Mouse (Mus musculus): ENCODE data around the gene Park7. TPM values are rescaled to one million over a fixed set of nuclear protein-coding genes. Genes with fewer than 3 reads are reported as not detected.
A peak's percentile ranks its signal among the peaks of the same experiment; 100 is the strongest.

Park7 gene
- polyA plus RNA-seq, 1 experiment from 2014 or later = 367 TPM

DNA sequence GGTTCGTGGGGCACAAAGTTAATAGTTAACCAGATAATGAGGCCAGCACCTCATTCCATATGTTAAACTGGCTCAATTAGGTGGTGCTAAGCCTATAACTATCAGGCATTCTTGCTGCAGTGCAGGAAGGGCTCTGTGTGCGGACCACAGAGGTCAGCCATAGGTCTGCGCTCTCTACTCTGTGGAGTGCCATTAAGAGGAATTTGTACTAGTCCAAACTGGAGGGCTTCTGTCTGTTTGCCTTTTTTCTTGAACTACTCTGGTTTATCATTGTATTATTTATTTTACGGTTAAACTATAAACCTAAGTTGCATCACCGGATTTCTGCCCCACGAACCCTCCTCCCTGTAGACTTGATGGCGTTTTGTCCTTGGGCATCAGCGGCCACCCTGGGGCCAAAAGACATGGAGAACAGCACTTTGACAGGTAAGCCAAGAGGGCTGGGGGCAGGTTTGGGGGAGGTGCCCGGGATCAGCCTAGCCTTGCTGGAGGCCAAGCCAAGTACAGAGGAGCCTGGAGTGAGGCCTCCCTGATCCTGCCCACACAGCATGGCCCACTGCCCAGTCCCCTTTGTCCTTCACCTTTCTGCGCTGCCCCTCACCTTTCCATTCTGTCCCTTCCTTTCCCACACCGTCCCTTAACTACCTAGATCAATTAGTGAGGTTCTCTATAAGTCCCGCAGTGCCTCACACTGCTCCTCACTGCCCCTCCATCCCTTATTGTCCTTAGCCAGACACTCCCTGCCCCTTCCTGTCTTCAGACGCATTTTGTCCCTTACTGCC lies 60.4 kb downstream of the Park7 start, which contains the start of gene Errfi1:
Errfi1 (plus strand) TSS at position 240 of the 782 bp plus-strand sequence.
- H3K27me3 ChIP-seq (ENCODE audit: control insufficient read depth, insufficient read depth, low read length) = no peaks in the 10 kb centered on the region
- peak within 1 kb of the TSS; percentile 95; the same call in 1 of the 2 replicates for H3K9ac ChIP-seq (replicated peaks; ENCODE audit: low read length)
- H3K27ac ChIP-seq (replicated peaks; ENCODE audit: low read depth, low read length) = peak within 1 kb of the TSS; percentile 97; the same call in 1 of the 2 replicates
- peaks cover 9% of the 10 kb centered on the region for H3K4me1 ChIP-seq (ENCODE audit: control insufficient read depth, insufficient read depth, low read length)
- WGBS = 52% methylated on average over 13 of the region's 13 CpGs
- peak within 1 kb of the TSS; percentile 81 for H3K4me3 ChIP-seq (replicated peaks; ENCODE audit: low read depth, low read length)
- H3K4me2 ChIP-seq (ENCODE audit: low read length) = peak within 1 kb of the TSS; percentile 70
- H3K9me3 ChIP-seq (ENCODE audit: control insufficient read depth, low read length) = no peaks in the 10 kb centered on the region
- peak; percentile 10; the same call in 1 of the 2 replicates for ATAC-seq (ENCODE audit: low FRiP score, low TSS enrichment)
- DNase-seq = no peak
- H3K36me3 ChIP-seq (ENCODE audit: control insufficient read depth, insufficient read depth, low read length) = no peaks in the 10 kb centered on the region

DNA sequence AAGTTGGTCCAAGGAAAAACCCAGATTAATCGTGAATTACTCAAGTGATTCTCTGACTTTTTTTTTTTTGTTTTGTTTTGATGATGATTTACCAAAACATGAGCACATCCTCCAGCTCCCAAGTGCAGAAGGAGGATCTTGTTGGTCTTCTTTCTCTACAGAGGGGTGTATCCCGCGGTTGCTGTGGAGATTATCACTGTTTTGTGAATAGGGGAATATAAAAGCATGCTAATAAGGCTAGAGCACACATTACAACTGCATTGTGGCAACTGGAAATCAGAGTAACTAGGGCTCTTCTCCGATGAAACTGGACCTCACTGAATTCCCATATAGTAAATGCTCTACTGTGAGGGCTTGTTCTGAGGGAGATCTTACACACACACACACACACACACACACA lies 61.8 kb downstream of the Park7 start:
- no peaks in the 10 kb centered on the region for H3K27me3 ChIP-seq (ENCODE audit: control insufficient read depth, insufficient read depth, low read length)
- no peak overlapping the region for H3K27ac ChIP-seq (replicated peaks; ENCODE audit: low read depth, low read length)
- no peak overlapping the region for H3K4me2 ChIP-seq (ENCODE audit: low read length)
- H3K9ac ChIP-seq (replicated peaks; ENCODE audit: low read length) = no peak overlapping the region
- no peak overlapping the region for H3K4me3 ChIP-seq (replicated peaks; ENCODE audit: low read depth, low read length)
- no peaks in the 10 kb centered on the region for H3K9me3 ChIP-seq (ENCODE audit: control insufficient read depth, low read length)
- WGBS = 66% methylated on average over 4 of the region's 4 CpGs
- no peak for DNase-seq
- peaks cover 9% of the 10 kb centered on the region for H3K4me1 ChIP-seq (ENCODE audit: control insufficient read depth, insufficient read depth, low read length)
- ATAC-seq (ENCODE audit: low FRiP score, low TSS enrichment) = no peak
- no peaks in the 10 kb centered on the region for H3K36me3 ChIP-seq (ENCODE audit: control insufficient read depth, insufficient read depth, low read length)

- DNase-seq = no peak
- WGBS = 60% methylated on average over 8 of the region's 8 CpGs
- H3K4me2 ChIP-seq (ENCODE audit: low read length) = no peak overlapping the region
- H3K4me1 ChIP-seq (ENCODE audit: control insufficient read depth, insufficient read depth, low read length) = peaks cover 9% of the 10 kb centered on the region
- no peak overlapping the region for H3K4me3 ChIP-seq (replicated peaks; ENCODE audit: low read depth, low read length)
- H3K27ac ChIP-seq (replicated peaks; ENCODE audit: low read depth, low read length) = no peak overlapping the region
- no peaks in the 10 kb centered on the region for H3K36me3 ChIP-seq (ENCODE audit: control insufficient read depth, insufficient read depth, low read length)
- ATAC-seq (ENCODE audit: low FRiP score, low TSS enrichment) = no peak
- H3K27me3 ChIP-seq (ENCODE audit: control insufficient read depth, insufficient read depth, low read length) = no peaks in the 10 kb centered on the region
- H3K9ac ChIP-seq (replicated peaks; ENCODE audit: low read length) = no peak overlapping the region
- no peaks in the 10 kb centered on the region for H3K9me3 ChIP-seq (ENCODE audit: control insufficient read depth, low read length)
Measured at GRCm38 (mm10) chr4:150852045-150852444, 62.2 kb downstream of the Park7 start.

GRCm38 (mm10) chr4:150850893-150851292 lies 63.3 kb downstream of the Park7 start:
- Histone ChIP-seq H3K4me1 (ENCODE audit: control insufficient read depth, insufficient read depth, low read length) (peaks cover 9% of the 10 kb centered on the region), H3K36me3 (ENCODE audit: control insufficient read depth, insufficient read depth, low read length) (no peaks in the 10 kb centered on the region), H3K9me3 (ENCODE audit: control insufficient read depth, low read length) (no peaks in the 10 kb centered on the region), H3K27ac (replicated peaks; ENCODE audit: low read depth, low read length) (no peak overlapping the region), H3K4me2 (ENCODE audit: low read length) (no peak overlapping the region), H3K27me3 (ENCODE audit: control insufficient read depth, insufficient read depth, low read length) (no peaks in the 10 kb centered on the region), H3K9ac (replicated peaks; ENCODE audit: low read length) (no peak overlapping the region), H3K4me3 (replicated peaks; ENCODE audit: low read depth, low read length) (no peak overlapping the region)
- DNase-seq = no peak
- 89% methylated on average over 4 of the region's 4 CpGs for WGBS
- no peak for ATAC-seq (ENCODE audit: low FRiP score, low TSS enrichment)

DNA sequence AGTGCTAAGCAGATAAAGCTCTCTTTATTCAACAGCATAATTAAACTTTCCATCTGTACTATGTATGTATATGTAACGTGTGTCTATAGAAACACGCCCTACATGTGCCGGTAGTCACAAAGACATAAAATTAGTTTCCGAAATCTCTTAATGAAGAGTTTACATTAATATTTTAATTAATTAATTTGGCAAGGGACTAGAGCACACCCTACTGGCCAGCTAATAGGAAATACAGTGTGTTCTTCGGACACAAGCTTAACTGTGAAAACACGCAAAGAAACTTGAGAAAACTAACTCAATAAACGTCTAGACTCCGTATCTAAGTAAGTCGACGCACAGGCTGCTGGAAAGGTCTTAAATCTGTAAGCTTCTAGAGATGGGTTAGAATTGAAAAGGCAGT lies 64.3 kb downstream of the Park7 start:
- H3K4me1 ChIP-seq (ENCODE audit: control insufficient read depth, insufficient read depth, low read length) = peaks cover 9% of the 10 kb centered on the region; the same call in 1 of the 2 replicates
- DNase-seq = no peak
- WGBS = 65% methylated on average over 10 of the region's 10 CpGs
- no peak overlapping the region for H3K9ac ChIP-seq (replicated peaks; ENCODE audit: low read length)
- H3K4me2 ChIP-seq (ENCODE audit: low read length) = no peak overlapping the region
- ATAC-seq (ENCODE audit: low FRiP score, low TSS enrichment) = no peak
- H3K27ac ChIP-seq (replicated peaks; ENCODE audit: low read depth, low read length) = no peak overlapping the region
- H3K9me3 ChIP-seq (ENCODE audit: control insufficient read depth, low read length) = no peaks in the 10 kb centered on the region
- no peak overlapping the region for H3K4me3 ChIP-seq (replicated peaks; ENCODE audit: low read depth, low read length)
- no peaks in the 10 kb centered on the region for H3K36me3 ChIP-seq (ENCODE audit: control insufficient read depth, insufficient read depth, low read length)
- no peaks in the 10 kb centered on the region for H3K27me3 ChIP-seq (ENCODE audit: control insufficient read depth, insufficient read depth, low read length)

Other genes with a start within 250 kb of the Park7 start
- 20.1 and 25.3 TPM in 2 replicates for gene Errfi1, start 60.5 kb downstream of the Park7 start, polyA plus RNA-seq (2014; fragmentation: Nextera tagmentation; extraction: Ambion mirVana)
- gene Tnfrsf9, start 125 bp upstream of the Park7 start, polyA plus RNA-seq (2014; fragmentation: Nextera tagmentation; extraction: Ambion mirVana) = 0.13 TPM in 1 of 2 replicates, not detected in the other
- not detected in 2 replicates for gene Uts2, start 82.7 kb upstream of the Park7 start, polyA plus RNA-seq (2014; fragmentation: Nextera tagmentation; extraction: Ambion mirVana)
- 2.3 and 2.5 TPM in 2 replicates for gene Per3, start 130.2 kb upstream of the Park7 start, polyA plus RNA-seq (2014; fragmentation: Nextera tagmentation; extraction: Ambion mirVana)
- gene Vamp3, start 143.5 kb upstream of the Park7 start, polyA plus RNA-seq (2014; fragmentation: Nextera tagmentation; extraction: Ambion mirVana) = 30.4 and 34.9 TPM in 2 replicates
- gene Gm13090, start 175.1 kb upstream of the Park7 start, polyA plus RNA-seq (2014; fragmentation: Nextera tagmentation; extraction: Ambion mirVana) = 0.50 TPM in 1 of 2 replicates, not detected in the other

Data from midbrain, embryonic 14.5 days (tissue).